Mouse (Mus musculus): ENCODE measurements around the gene Polr2g.

Gene Polr2g

DNA sequence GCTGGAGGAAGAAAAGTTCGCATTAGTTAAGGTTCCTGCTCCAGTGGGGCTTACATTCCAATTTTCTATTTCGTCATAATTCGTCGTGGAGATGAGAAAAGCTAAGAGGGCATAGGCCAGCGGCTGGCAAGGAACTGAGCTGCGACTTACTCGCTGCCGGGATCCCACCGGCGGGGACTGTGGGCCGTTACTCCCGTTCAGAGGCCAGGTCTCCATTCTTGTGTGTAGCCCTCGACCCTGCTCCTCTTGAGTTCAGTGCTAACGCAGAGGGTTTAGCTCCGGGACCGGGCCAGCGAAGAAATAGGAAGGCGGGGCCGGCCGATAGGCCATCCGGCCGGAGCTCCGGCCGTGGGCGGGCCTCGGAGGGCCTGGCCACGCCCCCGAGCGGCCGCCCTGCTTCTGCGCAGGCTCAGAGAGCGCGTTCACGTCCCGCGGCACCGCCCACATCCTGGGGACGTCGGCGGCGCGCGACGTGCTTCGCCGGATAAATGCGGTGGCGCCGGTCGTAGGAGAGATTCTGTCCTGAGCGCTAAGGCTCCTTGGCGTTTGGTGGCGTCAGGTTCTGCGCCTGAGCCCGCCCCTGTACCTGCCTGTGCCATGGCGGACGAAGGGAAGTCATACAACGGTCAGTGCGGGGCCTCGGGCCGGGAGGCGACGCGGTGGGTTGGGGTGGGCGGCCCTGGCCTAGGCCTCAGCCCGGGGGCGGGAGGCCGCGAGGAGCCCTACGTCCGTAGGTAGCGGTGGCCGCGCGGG is 41.6 kb downstream of the Polr2g start, which contains the start of gene Nxf1:
TSS of gene Nxf1 (plus strand) at position 439 of the 753 bp plus-strand sequence.
- DNase-seq, result peak; percentile 95

DNA sequence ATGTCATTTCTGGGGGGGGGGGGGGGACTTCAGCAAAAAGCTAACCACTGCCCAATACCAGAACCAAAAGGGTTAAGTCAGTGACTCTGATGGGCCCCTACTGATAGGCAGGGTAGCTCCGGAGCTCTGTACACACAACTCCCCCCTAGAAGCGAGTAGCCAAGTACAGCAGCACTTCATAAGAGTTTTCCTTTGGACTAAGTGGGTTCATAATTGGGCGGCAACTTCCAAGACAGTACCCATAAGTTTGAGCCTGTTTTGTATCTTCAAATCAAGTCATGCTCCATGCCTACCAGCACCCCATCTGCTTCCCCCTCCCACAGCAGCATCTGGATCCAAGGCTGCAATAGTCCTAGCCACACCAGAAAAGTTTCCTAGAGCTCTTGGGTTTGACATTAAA is 42.7 kb downstream of the Polr2g start:
- DNase-seq, result no peak

DNA sequence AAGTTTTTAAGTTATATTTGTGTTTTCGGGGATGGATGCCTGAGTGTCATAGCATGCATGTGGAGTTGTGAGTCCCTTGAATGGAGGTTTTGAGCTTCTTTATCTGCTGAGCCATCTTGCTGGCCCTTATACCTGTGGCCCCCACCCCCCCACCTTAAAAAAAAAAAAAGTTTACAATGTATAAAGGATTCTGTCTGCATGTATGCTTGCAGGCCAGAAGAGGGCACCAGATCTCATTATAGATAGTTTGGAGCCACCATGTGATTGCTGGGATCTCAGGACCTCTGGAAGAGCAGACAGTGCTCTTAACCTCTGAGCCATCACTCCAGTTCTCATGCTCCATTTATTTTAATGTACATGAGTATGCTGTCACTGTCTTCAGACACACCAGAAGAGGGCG is 51.0 kb downstream of the Polr2g start:
- no peak for DNase-seq

DNA sequence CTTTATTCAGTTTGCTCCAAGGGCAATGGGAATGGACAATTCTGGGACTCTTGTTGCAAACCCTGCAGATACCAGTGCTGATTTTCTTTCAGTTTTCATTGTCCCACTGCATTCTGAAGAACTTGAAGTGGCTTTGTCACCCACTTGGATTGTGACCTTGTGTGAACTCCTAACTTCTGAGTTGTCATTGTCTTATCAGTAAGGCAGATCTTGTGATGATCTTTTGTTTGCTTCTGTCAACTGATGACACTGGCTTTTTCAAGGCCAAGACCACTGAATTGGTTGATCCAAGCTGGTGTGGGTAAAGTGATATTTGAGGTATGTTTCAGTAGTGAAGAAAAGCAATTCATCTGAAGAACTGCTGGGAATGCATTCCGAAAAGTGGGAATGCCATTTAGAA is 53.0 kb downstream of the Polr2g start:
- no peak for DNase-seq

All from lung, postnatal 4 days (tissue).